Mouse (Mus musculus) erythroblast, embryonic 14.5 days (primary cell): ENCODE measurements around the gene Sox5.

ENCODE experiments used
- GATA1 ChIP-seq: IDR thresholded peaks from 2 replicates; pipeline ENCODE4 v1.6.1; 2012; ENCODE audit warnings: low read length, inconsistent platforms, mixed read lengths
- TAL1 ChIP-seq: IDR thresholded peaks from 3 replicates; pipeline ENCODE4 v1.6.1; 2012; ENCODE audit warnings: low read length, inconsistent platforms, mixed read lengths

DNA sequence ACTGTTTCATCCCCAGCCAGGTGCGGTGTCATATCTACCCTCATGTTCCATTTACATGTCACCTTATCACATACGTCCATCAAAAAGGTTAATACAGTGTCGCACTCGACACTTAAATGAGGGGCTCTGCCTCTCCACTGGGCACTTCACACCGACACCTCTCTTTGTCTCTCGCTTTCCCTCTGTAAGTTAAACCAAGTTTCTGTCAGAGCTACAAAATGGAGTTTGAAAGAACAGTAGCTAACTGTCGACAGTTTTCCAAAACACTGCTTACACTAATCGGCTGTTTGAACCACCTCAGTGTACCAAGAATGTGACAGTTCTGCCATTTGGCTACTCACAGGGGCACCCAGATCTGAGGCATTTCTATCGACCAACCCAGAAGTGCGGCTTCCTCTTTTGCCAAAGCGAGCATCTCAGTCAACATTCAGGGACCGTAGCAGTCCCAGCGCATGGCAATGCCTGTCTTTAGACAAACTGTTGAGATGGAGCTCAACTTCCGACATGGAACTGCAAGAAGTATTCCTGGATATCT lies 724.6 kb downstream of the Sox5 start:
- TF ChIP-seq TAL1 (no peak), GATA1 (no peak)
